Mouse (Mus musculus) heart, embryonic 14.5 days (tissue): Measurements from ENCODE around the gene Myh10. TPM values are rescaled to one million over a fixed set of nuclear protein-coding genes. Genes with fewer than 3 reads are reported as not detected.
A peak's percentile ranks its signal among the peaks of the same experiment; 100 is the strongest.

Source experiments
- ATAC-seq: fragments of 200-750 bp; cut with Nextera tagmentation; 2 replicates; pipeline ENCODE4 v1.8.0; 2017; ENCODE audit warnings: low read depth, moderate TSS enrichment; ENCODE audit not compliant: insufficient number of reproducible peaks, insufficient read depth, low FRiP score
- H3K27ac ChIP-seq, 2 experiments: fragments of 200-500 bp in 1 of 2; fragments of 300-500 bp in 1 of 2; sonication (generic) in 1 of 2; replicated peaks in 1 of 2; 2 replicates each; pipeline ENCODE4 v1.5.1; 2012 to 2014; ENCODE audit warnings: low read depth in 2 of 2, low read length in 2 of 2, control low read depth in 1 of 2, mild to moderate bottlenecking in 1 of 2, mixed read lengths in 1 of 2; ENCODE audit not compliant: control insufficient read depth in 1 of 2, insufficient read depth in 1 of 2
- H3K27me3 ChIP-seq: fragments of 300-500 bp; sonication (generic); 2 replicates; pipeline ENCODE4 v1.6.1; 2014; ENCODE audit warnings: mild to moderate bottlenecking, low read length, control low read depth; ENCODE audit not compliant: control insufficient read depth, insufficient read depth
- H3K36me3 ChIP-seq: fragments of 300-500 bp; sonication (generic); 2 replicates; pipeline ENCODE4 v1.6.1; 2014; ENCODE audit warnings: mild to moderate bottlenecking, control low read depth, low read length, mixed read lengths; ENCODE audit not compliant: control insufficient read depth, insufficient read depth
- H3K4me1 ChIP-seq, 2 experiments: fragments of 200-500 bp in 1 of 2; fragments of 300-500 bp in 1 of 2; sonication (generic) in 1 of 2; 2 replicates each; pipeline ENCODE4 v1.6.1; 2012 to 2014; ENCODE audit warnings: low read length in 2 of 2, control low read depth in 1 of 2, mixed read lengths in 1 of 2; ENCODE audit not compliant: control insufficient read depth in 2 of 2, insufficient read depth in 2 of 2
- H3K4me2 ChIP-seq: fragments of 300-500 bp; sonication (generic); 2 replicates; pipeline ENCODE4 v1.6.1; 2014; ENCODE audit warnings: mild to moderate bottlenecking, low read length
- H3K4me3 ChIP-seq, 2 experiments: fragments of 200-500 bp in 1 of 2; fragments of 300-500 bp in 1 of 2; sonication (generic) in 1 of 2; 2 replicates each; pipeline ENCODE4 v1.5.1; 2012 to 2014; ENCODE audit warnings: low read length in 2 of 2, mild to moderate bottlenecking in 2 of 2, control low read depth in 1 of 2, low read depth in 1 of 2, moderate library complexity in 1 of 2; ENCODE audit not compliant: control insufficient read depth in 1 of 2, insufficient read depth in 1 of 2
- H3K9ac ChIP-seq: fragments of 300-500 bp; sonication (generic); 2 replicates; pipeline ENCODE4 v1.6.1; 2014; ENCODE audit warnings: mild to moderate bottlenecking, low read length
- H3K9me3 ChIP-seq: fragments of 300-500 bp; sonication (generic); 2 replicates; pipeline ENCODE4 v1.6.1; 2016; ENCODE audit warnings: low read length, control low read depth; ENCODE audit not compliant: control insufficient read depth
- WGBS: fragments of 180-500 bp; shearing (Covaris S2); extraction: QIAGEN DNeasy Blood & Tissue Kit; methylation state at CpG from one replicate; pipeline ENCODE4 v1.1.7; 2014; 5-methylcytosine and 5-hydroxymethylcytosine counted together
- polyA plus RNA-seq: library from polyadenylated mRNA; unstranded; fragments of >200 nt; fragmentation: Nextera tagmentation; extraction: Ambion mirVana; gene quantifications from 2 replicates; pipeline ENCODE4 v1.2.1, GENCODE M21; 2014

Gene Myh10
- polyA plus RNA-seq, 1 experiment from 2014 or later = 122 TPM

DNA sequence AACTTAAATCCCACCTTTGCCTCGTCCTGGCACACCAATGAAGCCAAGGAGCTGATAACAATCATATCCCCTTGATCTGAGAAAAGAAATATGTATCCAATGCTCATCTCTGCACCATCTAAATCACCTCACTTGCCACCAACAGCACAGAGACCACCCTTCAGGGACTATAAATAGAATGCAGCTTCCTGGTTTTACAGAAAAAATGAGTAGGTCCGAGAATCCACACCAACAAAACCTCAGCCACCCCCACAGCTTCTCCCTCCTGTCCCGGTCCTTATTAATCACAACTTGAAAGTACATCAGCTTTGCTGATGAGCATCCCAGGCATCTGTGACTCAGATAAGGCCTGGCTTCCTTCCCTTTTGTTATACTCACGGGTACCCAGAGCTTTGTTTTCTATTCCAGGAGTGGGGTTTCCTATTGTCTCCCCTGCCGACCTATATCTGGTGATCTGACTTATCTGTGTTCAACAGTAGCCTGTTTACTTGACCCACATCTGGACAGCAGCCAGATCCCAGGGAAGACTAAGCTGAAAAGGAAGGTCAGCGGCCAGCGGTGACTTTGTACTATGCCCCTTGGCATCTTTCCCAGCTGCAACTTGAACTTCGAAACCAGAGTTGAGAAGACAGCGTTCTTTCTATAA is 173.3 kb downstream of the Myh10 start:
- Histone ChIP-seq H3K36me3 (no peaks in the 10 kb centered on the region), H3K9ac (no peak overlapping the region), H3K4me1 (peaks cover 10 to 22% of the 10 kb centered on the region in 2 experiments), H3K4me2 (peak overlapping the region; percentile 39), H3K27me3 (no peaks in the 10 kb centered on the region), H3K27ac (peak overlapping the region; percentile 25 to 29; a peak in 2 of 4 replicates), H3K9me3 (no peaks in the 10 kb centered on the region), H3K4me3 (no peak overlapping the region)
- WGBS = 10% methylated on average over 9 of the region's 9 CpGs
- peak; percentile 50; the same call in 1 of the 2 replicates for ATAC-seq

Other genes starting within 250 kb of the Myh10 start
- gene Pik3r6, start 188.5 kb upstream of the Myh10 start, polyA plus RNA-seq = 2.8 and 6.2 TPM in 2 replicates
- gene Mfsd6l, start 135.4 kb upstream of the Myh10 start, polyA plus RNA-seq = 0.12 TPM in 1 of 2 replicates, not detected in the other
- gene Ccdc42, start 104.5 kb upstream of the Myh10 start, polyA plus RNA-seq = 1.3 and 2.2 TPM in 2 replicates
- 61.8 and 63.2 TPM in 2 replicates for gene Ndel1, start 180.3 kb downstream of the Myh10 start, polyA plus RNA-seq
- gene Rnf222, start 197.0 kb downstream of the Myh10 start, polyA plus RNA-seq = 0.05 TPM in 1 of 2 replicates, not detected in the other
- 669 and 732 TPM in 2 replicates for gene Rpl26, start 210.0 kb downstream of the Myh10 start, polyA plus RNA-seq
- gene Odf4, start 235.5 kb downstream of the Myh10 start, polyA plus RNA-seq = not detected in 2 replicates